Mouse (Mus musculus) liver, adult 2 months (tissue): Measurements from ENCODE around the gene Syndig1l. TPM values are rescaled to one million over a fixed set of nuclear protein-coding genes. Genes with fewer than 3 reads are reported as not detected.

Experiments used
- DNase-seq: peaks from one replicate; pipeline ENCODE4 v3.0.0-alpha.2; 2011; ENCODE audit warnings: low read depth, low spot score; ENCODE audit errors: extremely low read depth
- H3K27ac ChIP-seq: fragments of 200-500 bp; replicated peaks from 2 replicates; pipeline ENCODE4 v1.5.1; 2012; ENCODE audit warnings: low read depth, mild to moderate bottlenecking, control low read depth, inconsistent platforms, low read length; ENCODE audit not compliant: insufficient read depth
- H3K27me3 ChIP-seq: fragments of 200-500 bp; 2 replicates; pipeline ENCODE4 v1.6.1; 2012; ENCODE audit warnings: mild to moderate bottlenecking, moderate library complexity, low read length, inconsistent platforms; ENCODE audit not compliant: control insufficient read depth, insufficient read depth
- H3K36me3 ChIP-seq: fragments of 200-500 bp; 2 replicates; pipeline ENCODE4 v1.6.1; 2012; ENCODE audit warnings: low read length, inconsistent platforms; ENCODE audit not compliant: control insufficient read depth, insufficient read depth
- H3K4me1 ChIP-seq: fragments of 200-500 bp; 2 replicates; pipeline ENCODE4 v1.6.1; 2011; ENCODE audit warnings: low read length; ENCODE audit not compliant: control insufficient read depth, insufficient read depth
- H3K4me3 ChIP-seq: fragments of 200-500 bp; 2 replicates; pipeline ENCODE4 v1.5.1; 2011; ENCODE audit warnings: low read depth, mild to moderate bottlenecking, control low read depth, low read length, moderate library complexity; ENCODE audit not compliant: insufficient read depth
- H3K79me2 ChIP-seq: fragments of 200-500 bp; 2 replicates; pipeline ENCODE4 v1.6.1; 2012; ENCODE audit warnings: inconsistent platforms, mild to moderate bottlenecking, low read length, moderate library complexity; ENCODE audit not compliant: control insufficient read depth, insufficient read depth
- H3K9ac ChIP-seq: fragments of 200-500 bp; 2 replicates; pipeline ENCODE4 v1.6.1; 2012; ENCODE audit warnings: low read depth, mild to moderate bottlenecking, control low read depth, inconsistent platforms, low read length
- CTCF ChIP-seq: fragments of 200-500 bp; IDR thresholded peaks from 2 replicates; pipeline ENCODE4 v1.5.1; 2011; ENCODE audit warnings: low read depth, low read length, control low read depth
- POLR2A ChIP-seq: fragments of 200-500 bp; IDR thresholded peaks from 2 replicates; pipeline ENCODE4 v1.6.1; 2011; ENCODE audit warnings: low read length, control low read depth; ENCODE audit not compliant: insufficient read depth; ENCODE audit errors: extremely low read depth
- WGBS: fragments of 180-500 bp; shearing (Covaris S2); methylation state at CpG from one replicate; pipeline ENCODE4 v1.1.7; 2018; 5-methylcytosine and 5-hydroxymethylcytosine counted together
- polyA plus RNA-seq: library from polyadenylated mRNA; depleted of rRNA; stranded (reverse); fragments of >200 nt; gene quantifications from 2 replicates; pipeline ENCODE4 v1.2.3, GENCODE M21; 2012
- total RNA-seq: library from RNA; depleted of rRNA; stranded (reverse); fragments of >200 nt; gene quantifications from 2 replicates; pipeline ENCODE4 v1.2.3, GENCODE M21; 2014

The Syndig1l gene
- total and polyA plus RNA-seq, 2 experiments = not detected

DNA sequence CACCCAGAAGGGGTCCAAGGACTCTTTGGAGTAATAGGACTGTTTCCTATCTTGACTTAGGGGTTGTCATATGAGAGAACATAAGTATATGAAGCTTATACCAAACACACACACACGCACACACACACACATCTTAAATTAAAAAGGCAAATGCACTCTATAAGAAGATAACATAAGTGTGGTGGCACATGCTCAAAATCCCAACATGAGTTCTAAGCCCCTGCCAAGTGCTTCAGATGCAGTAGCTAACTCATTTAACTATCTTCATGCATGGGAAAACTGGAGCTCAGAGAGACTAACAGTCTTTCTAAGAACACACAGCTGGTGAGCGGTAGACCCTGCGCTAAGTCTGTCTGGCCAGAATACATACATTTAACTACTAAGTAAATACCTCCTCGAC is 11.1 kb downstream of the Syndig1l start:
- Histone ChIP-seq H3K27ac (no peak overlapping the region), H3K9ac (no peak overlapping the region), H3K36me3 (no peaks in the 10 kb centered on the region), H3K27me3 (no peaks in the 10 kb centered on the region), H3K4me3 (no peak overlapping the region), H3K79me2 (no peaks in the 10 kb centered on the region), H3K4me1 (no peaks in the 10 kb centered on the region)
- DNase-seq = no peak
- TF ChIP-seq CTCF (no peak), POLR2A (no peak)
- whole genome bisulfite sequencing = 77% methylated on average over 4 of the region's 4 CpGs

DNA sequence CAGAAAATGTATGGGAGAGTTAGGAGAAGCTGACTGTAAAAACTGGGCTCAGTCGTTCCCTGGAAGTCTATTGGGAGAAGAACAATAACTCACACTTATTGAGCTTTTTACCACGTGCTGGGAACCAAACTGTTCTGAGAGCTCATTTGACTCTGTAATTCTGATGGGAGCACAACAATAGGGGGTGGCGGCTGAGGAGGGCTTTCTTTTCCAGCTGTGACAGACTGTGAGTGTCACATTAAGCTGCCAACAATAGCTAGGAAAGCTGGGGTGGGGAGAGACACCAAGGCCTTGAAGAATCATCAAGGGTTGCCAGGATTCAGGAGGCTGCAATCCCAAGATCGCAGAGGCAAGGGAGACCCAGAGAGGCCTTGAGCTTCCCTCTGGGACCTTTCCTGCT is 12.5 kb downstream of the Syndig1l start:
- no peak overlapping the region for H3K4me3 ChIP-seq
- TF ChIP-seq CTCF = no peak
- no peak for TF ChIP-seq POLR2A
- no peak for DNase-seq
- no peaks in the 10 kb centered on the region for H3K79me2 ChIP-seq
- no peak overlapping the region for H3K27ac ChIP-seq
- WGBS = 48% methylated on average over 4 of the region's 4 CpGs
- no peak overlapping the region for H3K9ac ChIP-seq
- H3K27me3 ChIP-seq = no peaks in the 10 kb centered on the region
- no peaks in the 10 kb centered on the region for H3K4me1 ChIP-seq
- no peaks in the 10 kb centered on the region for H3K36me3 ChIP-seq

DNA sequence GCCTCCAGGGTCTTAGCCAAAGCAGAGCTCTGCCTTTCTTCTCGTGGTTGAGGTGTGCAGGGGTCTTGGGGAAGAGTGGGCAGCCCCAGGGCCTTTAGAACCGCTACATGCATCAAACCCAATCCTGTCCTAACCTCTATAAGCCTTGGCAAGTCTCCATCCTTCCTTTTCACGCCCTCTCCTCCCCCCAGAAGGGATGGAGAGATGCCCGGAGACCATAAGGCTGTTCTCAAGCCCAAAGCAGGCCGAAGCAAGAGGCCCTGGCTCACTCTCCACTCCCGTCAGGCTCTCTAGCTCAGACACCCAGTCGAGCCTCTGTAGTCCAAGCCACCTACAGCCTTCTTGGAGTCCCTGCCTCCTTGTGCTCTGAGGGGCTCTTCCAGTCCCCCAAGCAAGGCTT is 14.1 kb downstream of the Syndig1l start:
- no peak overlapping the region for H3K9ac ChIP-seq
- H3K27me3 ChIP-seq = no peaks in the 10 kb centered on the region
- H3K36me3 ChIP-seq = no peaks in the 10 kb centered on the region
- H3K27ac ChIP-seq = no peak overlapping the region
- 66% methylated on average over 7 of the region's 7 CpGs for WGBS
- TF ChIP-seq CTCF (no peak), POLR2A (no peak)
- H3K4me3 ChIP-seq = no peak overlapping the region
- DNase-seq = no peak
- H3K4me1 ChIP-seq = no peaks in the 10 kb centered on the region
- no peaks in the 10 kb centered on the region for H3K79me2 ChIP-seq

DNA sequence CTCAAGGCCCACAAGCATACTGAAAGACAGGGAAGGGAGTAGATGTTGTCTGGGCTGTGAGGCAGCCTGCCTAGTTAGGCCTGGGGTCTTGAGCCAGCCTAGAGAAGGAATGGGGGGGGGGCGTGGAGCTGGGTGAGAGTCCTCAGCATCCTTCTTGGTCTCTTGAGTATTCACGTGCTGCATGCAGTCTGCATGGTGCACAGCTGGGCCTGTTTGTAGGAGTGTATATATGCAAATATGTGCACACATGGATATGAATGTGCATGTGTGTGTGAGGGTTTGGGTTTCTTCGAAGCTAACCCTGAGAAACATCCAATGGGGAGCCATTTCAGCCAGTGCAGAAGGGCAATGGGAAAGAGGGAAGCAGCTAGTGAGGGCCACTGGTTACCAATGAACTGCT is 22.6 kb downstream of the Syndig1l start:
- Histone ChIP-seq H3K9ac (no peak overlapping the region), H3K4me3 (no peak overlapping the region), H3K27ac (no peak overlapping the region), H3K27me3 (peaks cover 4% of the 10 kb centered on the region; the same call in 1 of the 2 replicates), H3K36me3 (no peaks in the 10 kb centered on the region), H3K4me1 (no peaks in the 10 kb centered on the region), H3K79me2 (no peaks in the 10 kb centered on the region)
- 76% methylated on average over 3 of the region's 3 CpGs for WGBS
- TF ChIP-seq CTCF (no peak), POLR2A (no peak)
- no peak for DNase-seq

DNA sequence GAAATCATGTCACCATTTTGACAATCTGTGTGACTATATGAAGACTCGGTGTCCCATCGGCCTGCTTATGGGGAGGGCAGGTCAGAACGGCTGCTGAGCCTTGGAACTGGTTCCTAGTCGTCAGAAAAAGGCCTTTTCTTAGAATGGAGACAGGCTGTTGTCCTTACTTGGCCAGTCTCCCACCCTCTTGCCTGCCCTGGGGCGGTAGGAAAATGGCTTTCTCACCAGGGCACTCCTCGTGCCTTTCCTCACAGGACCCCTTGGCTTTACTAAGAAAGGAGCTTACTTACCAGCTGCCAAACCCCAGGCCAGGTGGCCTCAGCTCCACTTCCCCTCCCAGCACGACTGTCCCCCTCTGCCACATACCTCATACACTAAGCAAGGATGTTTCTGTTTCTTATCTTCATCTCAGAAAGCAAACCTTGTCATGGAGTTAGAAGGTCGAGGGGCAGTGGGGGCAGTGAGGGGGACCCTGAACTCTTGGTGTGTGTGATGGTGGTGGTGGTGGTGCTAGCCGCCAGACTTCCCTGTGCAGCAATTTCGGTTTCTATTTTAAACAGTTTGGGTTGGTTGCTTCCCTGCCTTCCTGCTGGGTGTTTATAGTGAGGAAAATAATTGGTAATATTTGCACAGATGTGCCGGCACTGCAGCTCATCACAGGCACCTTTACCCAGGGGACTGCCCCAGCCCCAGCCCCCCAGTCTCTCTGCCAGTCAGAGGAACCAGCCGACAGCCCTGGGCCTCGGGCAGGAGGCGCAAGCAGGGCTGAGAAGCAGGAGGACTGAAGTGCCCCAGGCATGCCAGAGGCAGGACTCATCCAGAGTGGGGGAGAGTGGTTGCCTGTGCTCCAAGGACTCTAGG is 23.7 kb downstream of the Syndig1l start:
- H3K27ac ChIP-seq = no peak overlapping the region
- 34% methylated on average over 14 of the region's 14 CpGs for WGBS
- DNase-seq = no peak
- no peaks in the 10 kb centered on the region for H3K79me2 ChIP-seq
- no peak overlapping the region for H3K9ac ChIP-seq
- H3K27me3 ChIP-seq = peaks cover 4% of the 10 kb centered on the region; the same call in 1 of the 2 replicates
- H3K4me1 ChIP-seq = no peaks in the 10 kb centered on the region
- TF ChIP-seq POLR2A (no peak), CTCF (no peak)
- H3K36me3 ChIP-seq = no peaks in the 10 kb centered on the region
- H3K4me3 ChIP-seq = 0 out of 2 replicates have a peak overlapping the region, but pooled peaks have one; percentile 26

DNA sequence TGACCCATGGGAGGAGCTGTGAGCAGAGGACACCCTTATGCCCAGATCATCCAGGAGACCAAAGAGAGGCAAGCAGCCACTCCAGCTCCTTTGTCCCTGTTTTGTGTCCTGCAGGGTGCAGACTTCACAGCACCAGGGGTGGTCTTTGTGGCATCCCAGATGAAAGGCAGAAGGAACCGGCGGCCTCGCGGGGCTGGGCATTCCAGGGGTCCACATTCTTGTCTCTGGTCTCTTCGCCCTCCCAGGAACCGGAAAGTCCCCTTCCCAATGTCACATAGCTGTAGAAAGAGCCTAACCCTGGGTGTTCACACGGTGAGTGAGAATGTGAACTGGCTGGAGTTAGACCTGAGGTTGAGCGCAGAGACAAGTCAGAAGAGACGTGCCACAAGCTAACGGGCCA is 27.0 kb downstream of the Syndig1l start:
- no peaks in the 10 kb centered on the region for H3K36me3 ChIP-seq
- no peak overlapping the region for H3K27ac ChIP-seq
- no peak overlapping the region for H3K9ac ChIP-seq
- WGBS = 19% methylated on average over 10 of the region's 10 CpGs
- DNase-seq = no peak
- H3K4me3 ChIP-seq = no peak overlapping the region
- no peaks in the 10 kb centered on the region for H3K4me1 ChIP-seq
- H3K79me2 ChIP-seq = no peaks in the 10 kb centered on the region
- TF ChIP-seq CTCF (no peak), POLR2A (no peak)
- peaks cover 4% of the 10 kb centered on the region; the same call in 1 of the 2 replicates for H3K27me3 ChIP-seq
